Mouse (Mus musculus) stomach, embryonic 16.5 days (tissue): ENCODE data around the gene Sec14l3. TPM values are rescaled to one million over a fixed set of nuclear protein-coding genes. Genes with fewer than 3 reads are reported as not detected.
"Not testable (repeated sequence)": the region's sequence is repeated elsewhere in the genome, so short reads cannot be mapped to it uniquely, and the experiment has no call there.

Experiments used
- ATAC-seq: fragments of 200-750 bp; cut with Nextera tagmentation; 2 replicates; pipeline ENCODE4 v1.8.0; 2017; ENCODE audit warnings: moderate number of reproducible peaks, moderate TSS enrichment; ENCODE audit not compliant: insufficient read depth, low FRiP score
- H3K27ac ChIP-seq: fragments of 300-500 bp; sonication (generic); 2 replicates; pipeline ENCODE4 v1.5.1; 2014; ENCODE audit warnings: low read length
- H3K27me3 ChIP-seq: fragments of 300-500 bp; sonication (generic); 2 replicates; pipeline ENCODE4 v1.6.1; 2014; ENCODE audit warnings: low read length, control low read depth, mixed read lengths; ENCODE audit not compliant: control insufficient read depth, insufficient read depth
- H3K36me3 ChIP-seq: fragments of 300-500 bp; sonication (generic); 2 replicates; pipeline ENCODE4 v1.6.1; 2014; ENCODE audit warnings: low read length; ENCODE audit not compliant: control insufficient read depth, insufficient read depth
- H3K4me1 ChIP-seq: fragments of 300-500 bp; sonication (generic); 2 replicates; pipeline ENCODE4 v1.6.1; 2014; ENCODE audit warnings: low read length, control low read depth, mixed read lengths; ENCODE audit not compliant: control insufficient read depth, insufficient read depth
- H3K4me2 ChIP-seq: fragments of 300-500 bp; sonication (generic); 2 replicates; pipeline ENCODE4 v1.6.1; 2014; ENCODE audit warnings: low read depth, low read length, mixed read lengths
- H3K4me3 ChIP-seq: fragments of 300-500 bp; sonication (generic); replicated peaks from 2 replicates; pipeline ENCODE4 v1.5.1; 2014; ENCODE audit warnings: mild to moderate bottlenecking, low read length
- H3K9ac ChIP-seq: fragments of 300-500 bp; sonication (generic); 2 replicates; pipeline ENCODE4 v1.6.1; 2014; ENCODE audit warnings: low read length
- H3K9me3 ChIP-seq: fragments of 300-500 bp; sonication (generic); replicated peaks from 2 replicates; pipeline ENCODE4 v1.6.1; 2016; ENCODE audit warnings: low read length, control low read depth; ENCODE audit not compliant: control insufficient read depth
- WGBS: fragments of 180-500 bp; shearing (Covaris S2); extraction: QIAGEN DNeasy Blood & Tissue Kit; methylation state at CpG from one replicate; pipeline ENCODE4 v1.1.7; 2014; 5-methylcytosine and 5-hydroxymethylcytosine counted together
- polyA plus RNA-seq: library from polyadenylated mRNA; unstranded; fragments of >200 nt; fragmentation: Nextera tagmentation; extraction: Ambion mirVana; gene quantifications from 2 replicates; pipeline ENCODE4 v1.2.1, GENCODE M21; 2015

Gene Sec14l3
- polyA plus RNA-seq, 1 experiment from 2014 or later: 0.15 TPM

DNA sequence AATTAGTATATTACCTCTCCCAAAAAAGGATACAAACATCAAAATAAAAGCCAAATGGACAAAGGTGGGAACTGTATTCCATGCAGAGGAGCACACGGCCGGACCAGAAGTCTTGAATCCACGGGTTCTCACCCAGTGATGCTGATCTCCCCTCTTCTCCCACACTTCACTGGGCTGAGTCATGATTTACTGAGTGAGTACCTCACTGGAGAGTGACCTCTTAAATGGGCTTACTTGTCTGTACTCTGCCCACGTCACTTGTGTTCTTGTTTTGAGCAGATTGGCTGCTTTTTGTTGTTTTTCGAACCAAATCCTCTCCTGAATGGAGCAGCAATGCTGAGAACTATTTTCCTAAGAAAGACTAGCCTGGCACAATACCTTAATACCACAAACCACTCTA lies 40.3 kb downstream of the Sec14l3 start:
- Histone ChIP-seq H3K4me1 (no peaks in the 10 kb centered on the region), H3K4me2 (no peak overlapping the region), H3K9ac (no peak overlapping the region), H3K9me3 (no peaks in the 10 kb centered on the region), H3K27ac (no peak overlapping the region), H3K27me3 (no peaks in the 10 kb centered on the region), H3K36me3 (no peaks in the 10 kb centered on the region), H3K4me3 (no peak overlapping the region)
- 88% methylated on average over 5 of the region's 5 CpGs for WGBS
- ATAC-seq: no peak

GRCm38 (mm10) chr11:4105444-4105843 lies 40.8 kb downstream of the Sec14l3 start:
- Histone ChIP-seq H3K27ac (no peak overlapping the region), H3K27me3 (no peaks in the 10 kb centered on the region), H3K9ac (no peak overlapping the region), H3K36me3 (no peaks in the 10 kb centered on the region), H3K4me3 (no peak overlapping the region), H3K4me2 (no peak overlapping the region), H3K4me1 (no peaks in the 10 kb centered on the region), H3K9me3 (no peaks in the 10 kb centered on the region)
- no peak for ATAC-seq
- 72% methylated on average over 6 of the region's 6 CpGs for WGBS

DNA sequence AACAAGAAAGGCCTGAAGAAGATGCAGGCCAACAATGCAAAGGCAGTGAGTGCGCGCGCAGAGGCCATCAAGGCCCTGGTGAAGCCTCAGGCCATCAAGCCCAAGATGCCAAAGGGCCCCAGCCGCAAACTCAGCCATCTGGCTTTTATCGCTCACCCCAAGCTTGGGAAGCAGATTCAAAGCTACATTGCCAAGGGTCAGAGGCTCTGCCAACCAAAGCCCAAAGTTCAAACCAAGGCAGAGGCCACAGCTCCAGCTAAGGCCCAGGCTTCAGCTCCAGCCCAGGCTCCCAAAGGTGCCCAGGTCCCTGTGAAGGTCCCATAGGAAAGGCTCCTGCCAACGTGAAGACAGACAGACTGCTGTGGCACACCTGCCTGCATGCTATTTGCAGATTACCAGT lies 43.3 kb downstream of the Sec14l3 start:
- not testable (repeated sequence) for H3K4me1 ChIP-seq, H3K9ac ChIP-seq, H3K9me3 ChIP-seq, ATAC-seq, H3K27ac ChIP-seq, H3K4me3 ChIP-seq, H3K4me2 ChIP-seq, H3K36me3 ChIP-seq, H3K27me3 ChIP-seq
- 90% methylated on average over 6 of the region's 6 CpGs for WGBS

DNA sequence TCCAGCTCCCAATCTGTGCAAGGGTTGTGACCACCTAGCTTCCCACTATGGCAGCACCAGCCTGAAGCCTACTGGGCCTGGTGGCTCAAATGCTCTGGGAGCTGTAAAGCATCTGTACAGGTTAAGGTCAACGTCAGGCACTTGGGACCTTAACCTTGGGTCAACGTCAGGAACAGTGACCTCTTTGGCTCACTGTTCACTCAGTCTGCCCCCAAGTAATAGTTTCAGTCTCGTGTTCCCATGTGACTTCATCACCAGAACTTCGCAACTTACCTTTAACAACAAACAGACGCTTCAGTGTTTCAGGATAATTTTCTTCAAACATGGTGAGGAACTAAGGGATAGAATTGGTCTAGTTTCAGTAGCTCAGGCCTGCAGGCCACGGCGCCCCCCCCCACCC lies 44.0 kb downstream of the Sec14l3 start:
- 79% methylated on average over 7 of the region's 7 CpGs for WGBS
- ATAC-seq: no peak

GRCm38 (mm10) chr11:4112033-4112432 lies 47.4 kb downstream of the Sec14l3 start:
- ATAC-seq: no peak
- Histone ChIP-seq H3K4me2 (no peak overlapping the region), H3K4me3 (no peak overlapping the region), H3K36me3 (no peaks in the 10 kb centered on the region), H3K27ac (no peak overlapping the region), H3K4me1 (no peaks in the 10 kb centered on the region), H3K9ac (no peak overlapping the region), H3K9me3 (no peaks in the 10 kb centered on the region), H3K27me3 (no peaks in the 10 kb centered on the region)
- WGBS: 90% methylated on average over 4 of the region's 4 CpGs

More for the DNA sequence above, 44.0 kb downstream of the Sec14l3 start:
- Histone ChIP-seq H3K4me3 (no peak overlapping the region), H3K27ac (no peak overlapping the region), H3K4me1 (no peaks in the 10 kb centered on the region), H3K9ac (no peak overlapping the region), H3K36me3 (no peaks in the 10 kb centered on the region), H3K27me3 (no peaks in the 10 kb centered on the region), H3K9me3 (no peaks in the 10 kb centered on the region), H3K4me2 (no peak overlapping the region)

DNA sequence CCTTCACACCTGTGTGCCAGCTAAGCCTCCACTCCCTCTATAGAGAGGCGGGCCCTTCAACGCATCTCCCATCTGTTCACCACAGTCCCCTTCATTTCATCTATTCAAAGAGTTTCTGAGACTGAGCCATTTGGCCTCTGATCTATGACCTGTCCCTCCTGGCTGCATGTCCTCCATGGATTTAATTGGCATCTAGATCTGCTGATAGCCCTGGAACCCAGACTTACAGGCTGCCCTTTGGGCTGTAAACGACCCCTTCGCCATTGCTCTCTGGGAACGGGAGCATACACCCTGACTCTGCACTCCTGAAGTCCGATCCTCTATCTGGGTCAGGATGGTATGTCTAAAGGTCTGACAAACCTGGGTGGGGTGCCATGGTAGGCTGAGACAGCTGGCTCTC lies 48.2 kb downstream of the Sec14l3 start:
- no peak for ATAC-seq
- H3K27ac ChIP-seq: no peak overlapping the region
- H3K27me3 ChIP-seq: no peaks in the 10 kb centered on the region
- 0 out of 2 replicates have a peak, but pooled peaks cover 6% of the 10 kb centered on the region for H3K4me1 ChIP-seq
- no peak overlapping the region for H3K9ac ChIP-seq
- 81% methylated on average over 6 of the region's 6 CpGs for WGBS
- H3K4me2 ChIP-seq: no peak overlapping the region
- no peak overlapping the region for H3K4me3 ChIP-seq
- H3K9me3 ChIP-seq: no peaks in the 10 kb centered on the region
- no peaks in the 10 kb centered on the region for H3K36me3 ChIP-seq

GRCm38 (mm10) chr11:4113496-4113895 lies 48.9 kb downstream of the Sec14l3 start:
- no peaks in the 10 kb centered on the region for H3K9me3 ChIP-seq
- no peak overlapping the region for H3K4me2 ChIP-seq
- H3K4me3 ChIP-seq: no peak overlapping the region
- H3K4me1 ChIP-seq: 0 out of 2 replicates have a peak, but pooled peaks cover 10% of the 10 kb centered on the region
- WGBS: 91% methylated on average over 4 of the region's 4 CpGs
- H3K27me3 ChIP-seq: no peaks in the 10 kb centered on the region
- no peak for ATAC-seq
- no peaks in the 10 kb centered on the region for H3K36me3 ChIP-seq
- no peak overlapping the region for H3K27ac ChIP-seq
- H3K9ac ChIP-seq: no peak overlapping the region

DNA sequence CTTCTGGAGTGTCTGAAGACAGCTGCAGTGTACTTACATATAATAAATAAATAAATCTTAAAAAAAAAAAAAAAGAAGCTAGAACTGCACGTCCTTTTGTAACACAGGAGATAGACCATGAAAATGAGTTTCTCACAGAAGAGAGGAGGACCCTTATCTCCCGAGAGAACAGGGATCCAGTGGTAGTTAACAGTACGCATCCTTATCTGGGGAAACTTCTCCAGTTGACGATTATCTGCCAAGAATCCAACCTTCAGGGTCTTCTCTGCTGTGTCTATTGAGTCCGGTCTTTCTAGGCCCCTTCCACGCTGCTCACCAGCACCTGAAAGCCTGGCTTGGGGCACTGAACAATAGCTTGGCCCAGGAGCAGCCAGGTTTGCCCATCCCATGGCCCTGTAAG lies 49.3 kb downstream of the Sec14l3 start:
- Histone ChIP-seq H3K27ac (no peak overlapping the region), H3K4me3 (no peak overlapping the region), H3K36me3 (no peaks in the 10 kb centered on the region), H3K4me2 (no peak overlapping the region), H3K4me1 (0 out of 2 replicates have a peak, but pooled peaks cover 10% of the 10 kb centered on the region), H3K9ac (no peak overlapping the region), H3K27me3 (0 out of 2 replicates have a peak, but pooled peaks cover 3% of the 10 kb centered on the region), H3K9me3 (no peaks in the 10 kb centered on the region)
- WGBS: 76% methylated on average over 6 of the region's 6 CpGs
- no peak for ATAC-seq

DNA sequence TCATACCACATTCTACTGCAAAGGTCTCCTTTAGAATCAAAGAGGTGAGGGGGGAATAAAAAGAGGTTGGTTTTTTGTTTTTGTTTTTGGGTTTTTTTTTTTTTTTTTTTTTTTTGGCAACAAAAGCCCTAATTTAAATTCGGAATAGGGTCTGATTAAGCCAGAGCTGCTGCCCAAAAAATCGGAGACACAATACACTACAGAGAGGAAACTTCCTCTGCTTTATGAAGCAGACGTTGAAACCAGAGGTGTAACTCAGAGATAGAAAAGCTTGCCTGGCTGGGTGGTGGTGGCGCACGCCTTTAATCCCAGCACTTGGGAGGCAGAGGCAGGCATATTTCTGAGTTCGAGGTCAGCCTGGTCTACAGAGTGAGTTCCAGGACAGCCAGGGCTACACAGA lies 49.9 kb downstream of the Sec14l3 start:
- H3K9ac ChIP-seq, ATAC-seq, H3K4me2 ChIP-seq, H3K9me3 ChIP-seq, H3K4me1 ChIP-seq, H3K36me3 ChIP-seq, H3K4me3 ChIP-seq, H3K27ac ChIP-seq, H3K27me3 ChIP-seq: not testable (repeated sequence)
- WGBS: 79% methylated on average over 6 of the region's 6 CpGs

DNA sequence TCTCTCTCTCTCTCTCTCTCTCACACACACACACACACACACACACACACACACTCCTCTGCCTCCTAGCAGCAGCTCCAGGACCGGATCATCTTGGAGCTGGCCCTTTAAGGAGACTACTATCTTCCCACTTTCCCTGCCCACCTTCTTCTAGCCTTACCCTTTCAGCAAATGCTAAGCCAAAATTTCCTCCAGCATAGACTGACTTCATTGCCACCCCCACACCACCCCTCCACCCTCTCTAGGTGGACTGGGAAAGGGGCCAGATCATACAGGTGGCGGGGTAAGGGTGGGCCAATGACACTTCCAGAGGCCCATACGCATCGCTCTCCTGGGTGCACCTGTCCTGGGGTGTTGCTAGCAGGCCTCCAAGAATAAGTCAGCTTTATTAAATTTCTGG lies 50.8 kb downstream of the Sec14l3 start:
- H3K4me2 ChIP-seq: no peak overlapping the region
- WGBS: 90% methylated on average over 4 of the region's 4 CpGs

More for the DNA sequence above, 50.8 kb downstream of the Sec14l3 start:
- Histone ChIP-seq H3K9ac (no peak overlapping the region), H3K4me3 (no peak overlapping the region), H3K9me3 (no peaks in the 10 kb centered on the region), H3K27ac (no peak overlapping the region), H3K27me3 (peaks cover 13% of the 10 kb centered on the region; the same call in 1 of the 2 replicates), H3K36me3 (no peaks in the 10 kb centered on the region), H3K4me1 (0 out of 2 replicates have a peak, but pooled peaks cover 10% of the 10 kb centered on the region)
- no peak for ATAC-seq
